In the genomic region with DNA sequence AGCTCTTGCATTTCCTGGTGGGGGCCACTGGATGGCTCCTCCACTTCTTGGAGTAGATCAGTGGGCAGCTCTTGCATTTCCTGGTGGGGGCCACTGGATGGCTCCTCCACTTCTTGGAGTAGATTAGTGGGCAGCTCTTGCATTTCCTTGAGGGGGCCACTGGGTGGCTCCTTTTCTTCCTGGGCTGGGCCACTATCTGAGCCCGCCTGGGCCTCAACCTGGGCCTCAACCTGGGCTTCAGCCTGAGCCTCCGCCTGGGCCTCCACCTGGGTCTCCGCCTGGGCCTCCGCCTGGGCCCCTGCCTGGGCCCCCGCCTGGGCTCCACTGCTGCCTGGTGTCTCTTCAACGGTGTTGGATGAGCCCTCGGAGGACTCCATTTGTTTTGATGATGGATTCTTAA, we compare ENCODE assay signal across 19 mouse cellular contexts. TPM values are rescaled to one million over a fixed set of nuclear protein-coding genes. Genes with fewer than 3 reads are reported as not detected.
A peak's percentile ranks its signal among the peaks of the same experiment; 100 is the strongest.
DNase-seq lines count a peak whose midpoint lies in the region; ATAC-seq and TF ChIP-seq lines count a peak whose summit lies in the region.
"Had no signal": no experiment of that assay in that cellular context is flagged by ENCODE, and none has a peak within 500 bp of the region (broad histone marks: within the 10 kb centered on the region; RNA-seq: fewer than 3 reads in every experiment).

No protein-coding gene starts in this region.

- no peak for TF ChIP-seq CTCF in hindbrain, postnatal 0 days (IDR thresholded peaks at IDR 0.05; ENCODE audit: low read depth)

- no peaks in the 10 kb centered on the region for H3K9me3 ChIP-seq in hindbrain, embryonic 10.5 days
- no peaks in the 10 kb centered on the region for H3K9me3 ChIP-seq in hindbrain, postnatal 0 days (ENCODE audit: low read length)
- no peaks in the 10 kb centered on the region for H3K9me3 ChIP-seq in embryonic facial prominence, embryonic 12.5 days
- peaks cover 6% of the 10 kb centered on the region; the same call in 1 of the 2 replicates for H3K9me3 ChIP-seq in limb, embryonic 12.5 days
- H3K9me3 ChIP-seq in midbrain, embryonic 10.5 days (replicated peaks), result 0 out of 2 replicates have a peak, but pooled peaks cover 8% of the 10 kb centered on the region
- H3K9me3 ChIP-seq: midbrain, embryonic 15.5 days; neural tube, embryonic 12.5 days had no signal

- no peak overlapping the region for H3K4me2 ChIP-seq in hindbrain, postnatal 0 days (ENCODE audit: low read depth, low read length)
- H3K4me2 ChIP-seq in embryonic facial prominence, embryonic 12.5 days (replicated peaks), result no peak overlapping the region
- no peak overlapping the region for H3K4me2 ChIP-seq in limb, embryonic 12.5 days
- H3K4me2 ChIP-seq: midbrain, embryonic 15.5 days; neural tube, embryonic 12.5 days had no signal

- no peak for ATAC-seq in hindbrain, postnatal 0 days
- ATAC-seq in embryonic facial prominence, embryonic 12.5 days (ENCODE audit: insufficient number of reproducible peaks, insufficient read depth, low FRiP score, low TSS enrichment), result no peak
- no peak for ATAC-seq in limb, embryonic 12.5 days (ENCODE audit: insufficient number of reproducible peaks, insufficient read depth, low FRiP score, low TSS enrichment, low read depth)
- ATAC-seq: activated CD4-positive, CD25-positive, alpha-beta regulatory T cell, adult 4 months; forebrain, embryonic 16.5 days; inflammation-experienced regulatory T-cells, adult 6 months; midbrain, embryonic 15.5 days had no signal

- H3K27ac ChIP-seq in hindbrain, embryonic 10.5 days, result peak overlapping the region; percentile 40; the same call in 1 of the 2 replicates
- H3K27ac ChIP-seq in hindbrain, postnatal 0 days, result no peak overlapping the region
- H3K27ac ChIP-seq in embryonic facial prominence, embryonic 12.5 days, result peak overlapping the region; percentile 87
- peak overlapping the region; percentile 80 for H3K27ac ChIP-seq in limb, embryonic 12.5 days
- no peak overlapping the region; the same call in 1 of the 2 replicates for H3K27ac ChIP-seq in midbrain, embryonic 10.5 days (replicated peaks)
- H3K27ac ChIP-seq: midbrain, embryonic 15.5 days; neural tube, embryonic 12.5 days had no signal

- no peak overlapping the region for H3K4me3 ChIP-seq in hindbrain, embryonic 10.5 days
- H3K4me3 ChIP-seq in hindbrain, postnatal 0 days (ENCODE audit: low read length), result no peak overlapping the region
- H3K4me3 ChIP-seq in embryonic facial prominence, embryonic 12.5 days, result no peak overlapping the region
- no peak overlapping the region for H3K4me3 ChIP-seq in limb, embryonic 12.5 days (replicated peaks)
- no peak overlapping the region for H3K4me3 ChIP-seq in midbrain, embryonic 10.5 days
- H3K4me3 ChIP-seq: midbrain, embryonic 15.5 days; neural tube, embryonic 12.5 days had no signal

- H3K9ac ChIP-seq in hindbrain, postnatal 0 days (replicated peaks; ENCODE audit: low read length), result no peak overlapping the region
- H3K9ac ChIP-seq in embryonic facial prominence, embryonic 12.5 days, result no peak overlapping the region
- no peak overlapping the region for H3K9ac ChIP-seq in limb, embryonic 12.5 days (replicated peaks)
- H3K9ac ChIP-seq: midbrain, embryonic 15.5 days; neural tube, embryonic 12.5 days had no signal

- DNase-seq in hindbrain, embryonic 10.5 days (ENCODE audit: low spot score), result no peak
- DNase-seq in hindbrain, postnatal 0 days (ENCODE audit: low spot score), result no peak
- peak; percentile 32 for DNase-seq in 3T3-L1 (ENCODE audit: low read depth, low spot score)
- no peak for DNase-seq in kidney, postnatal 25 days
- no peak for DNase-seq in midbrain, embryonic 10.5 days (ENCODE audit: low spot score)
- DNase-seq in adrenal gland, postnatal 10 days, result no peak
- DNase-seq: B cell, adult 2 months; cerebellum, adult 9-10 months; kidney, postnatal 4 days; thymus, postnatal 14 days had no signal

- H3K4me1 ChIP-seq in hindbrain, embryonic 10.5 days (replicated peaks), result peaks cover 5% of the 10 kb centered on the region; the same call in 1 of the 2 replicates
- 0 out of 2 replicates have a peak, but pooled peaks cover 3% of the 10 kb centered on the region for H3K4me1 ChIP-seq in hindbrain, postnatal 0 days (ENCODE audit: insufficient read depth, low read length)
- peaks cover 17% of the 10 kb centered on the region for H3K4me1 ChIP-seq in embryonic facial prominence, embryonic 12.5 days
- H3K4me1 ChIP-seq in limb, embryonic 12.5 days (replicated peaks), result peaks cover 26% of the 10 kb centered on the region
- no peaks in the 10 kb centered on the region for H3K4me1 ChIP-seq in midbrain, embryonic 10.5 days
- H3K4me1 ChIP-seq: neural tube, embryonic 12.5 days had no signal

- H3K27me3 ChIP-seq in hindbrain, embryonic 10.5 days (ENCODE audit: insufficient read depth, poor library complexity, severe bottlenecking), result no peaks in the 10 kb centered on the region
- H3K27me3 ChIP-seq in hindbrain, postnatal 0 days (ENCODE audit: insufficient read depth, low read length), result no peaks in the 10 kb centered on the region
- H3K27me3 ChIP-seq in embryonic facial prominence, embryonic 12.5 days, result no peaks in the 10 kb centered on the region
- no peaks in the 10 kb centered on the region for H3K27me3 ChIP-seq in limb, embryonic 12.5 days
- no peaks in the 10 kb centered on the region for H3K27me3 ChIP-seq in midbrain, embryonic 10.5 days (ENCODE audit: low read depth, poor library complexity, severe bottlenecking)
- H3K27me3 ChIP-seq: midbrain, embryonic 15.5 days; neural tube, embryonic 12.5 days had no signal

- peaks cover 65% of the 10 kb centered on the region for H3K36me3 ChIP-seq in hindbrain, embryonic 10.5 days
- no peaks in the 10 kb centered on the region; the same call in 1 of the 2 replicates for H3K36me3 ChIP-seq in hindbrain, postnatal 0 days (ENCODE audit: insufficient read depth, low read length)
- H3K36me3 ChIP-seq in embryonic facial prominence, embryonic 12.5 days, result peaks cover 45% of the 10 kb centered on the region
- H3K36me3 ChIP-seq in limb, embryonic 12.5 days, result peaks cover 50% of the 10 kb centered on the region
- H3K36me3 ChIP-seq in midbrain, embryonic 10.5 days, result peaks cover 66% of the 10 kb centered on the region

- WGBS in hindbrain, embryonic 10.5 days, result 91% methylated on average over 7 of the region's 7 CpGs
- WGBS in hindbrain, postnatal 0 days, result 88% methylated on average over 7 of the region's 7 CpGs
- 94% methylated on average over 7 of the region's 7 CpGs for WGBS in embryonic facial prominence, embryonic 12.5 days
- 87% methylated on average over 7 of the region's 7 CpGs for WGBS in limb, embryonic 12.5 days
- 90% methylated on average over 7 of the region's 7 CpGs for WGBS in midbrain, embryonic 10.5 days

RNA-seq across cellular contexts. Expression of a gene that starts 5.2 kb away (rescaled TPM):
- 0.63 and 0.73 TPM in 2 replicates for polyA plus RNA-seq in hindbrain, embryonic 10.5 days (2016; fragmentation: Nextera tagmentation; extraction: Ambion mirVana)
- 1.4 and 1.9 TPM in 2 replicates for total RNA-seq in hindbrain, postnatal 0 days (2014; rRNA removed)
- 0.81 and 1.3 TPM in 2 replicates for polyA plus RNA-seq in hindbrain, postnatal 0 days (2015; fragmentation: Nextera tagmentation; extraction: Ambion mirVana)
- 2.2 and 2.9 TPM in 2 replicates for polyA plus RNA-seq in embryonic facial prominence, embryonic 12.5 days (2016; fragmentation: Nextera tagmentation; extraction: Ambion mirVana)
- polyA plus RNA-seq in limb, embryonic 12.5 days (2016; fragmentation: Nextera tagmentation; extraction: Ambion mirVana), result 1.5 and 1.7 TPM in 2 replicates
- 0.53 and 0.89 TPM in 2 replicates for polyA plus RNA-seq in midbrain, embryonic 10.5 days (2016; fragmentation: Nextera tagmentation; extraction: Ambion mirVana)
- total RNA-seq in adrenal gland, postnatal 10 days (2021), result 1 to 10 TPM; 4.4 to 4.5 TPM
- total RNA-seq: gastrocnemius, postnatal 25 days had no signal
- polyA plus RNA-seq: activated CD4-positive, CD25-positive, alpha-beta regulatory T cell, adult 4 months; inflammation-experienced regulatory T-cells, adult 6 months; spleen, adult 2 months had no signal

Comparison
In these comparisons a context has a peak if more than half of its experiments do, and no peak if none do; other contexts are left out.
1. H3K27ac ChIP-seq: peak in hindbrain, embryonic 10.5 days (single experiment), embryonic facial prominence, embryonic 12.5 days (single experiment) and limb, embryonic 12.5 days (single experiment); none in hindbrain, postnatal 0 days (single experiment) and midbrain, embryonic 10.5 days (single experiment).